In genomic region chr19:41857816-41858310, GRCm38 (mm10) we compare ENCODE assay signal across 20 mouse cellular contexts. TPM values are rescaled to one million over a fixed set of nuclear protein-coding genes. Genes with fewer than 3 reads are reported as not detected.
A peak's percentile ranks its signal among the peaks of the same experiment; 100 is the strongest.
DNase-seq lines count a peak whose midpoint lies in the region; ATAC-seq and TF ChIP-seq lines count a peak whose summit lies in the region.
"Had no signal": no experiment of that assay in that cellular context is flagged by ENCODE, and none has a peak within 500 bp of the region (broad histone marks: within the 10 kb centered on the region; RNA-seq: fewer than 3 reads in every experiment).

No protein-coding gene starts in this region.

- DNase-seq in gastrocnemius, adult 18-20 months (ENCODE audit: low spot score): peak; percentile 45
- no peak for DNase-seq in gastrocnemius, postnatal 4 days (ENCODE audit: low spot score in 2 of 2)
- DNase-seq in G1E (ENCODE audit: low spot score) (no peak), adipocyte (ENCODE audit: low spot score) (no peak)
- peak; percentile 27 for DNase-seq in embryonic facial prominence, embryonic 10.5 days (ENCODE audit: low spot score)
- no peak for DNase-seq in right cerebral cortex, postnatal 14 days
- DNase-seq in adrenal gland, postnatal 4 days (ENCODE audit: low spot score in 2 of 2): no peak
- DNase-seq: adrenal gland, postnatal 14 days; cerebellum, adult 9-10 months; heart, postnatal 14 days; layer of hippocampus, adult 9-11 months; retina, postnatal 1 day had no signal

- peak overlapping the region; percentile 43; the same call in 1 of the 2 replicates for H3K4me3 ChIP-seq in G1E (ENCODE audit: low read depth, low read length)
- no peak overlapping the region for H3K4me3 ChIP-seq in embryonic facial prominence, embryonic 10.5 days
- H3K4me3 ChIP-seq in limb, embryonic 15.5 days: no peak overlapping the region
- H3K4me3 ChIP-seq: embryonic facial prominence, embryonic 12.5 days; forebrain, embryonic 13.5 days; heart, embryonic 10.5 days; hindbrain, embryonic 15.5 days; liver, embryonic 13.5 days; megakaryocyte, embryonic 14.5 days; neural tube, embryonic 15.5 days had no signal

- peaks cover 42% of the 10 kb centered on the region for H3K36me3 ChIP-seq in G1E (replicated peaks)
- peaks cover 24% of the 10 kb centered on the region for H3K36me3 ChIP-seq in embryonic facial prominence, embryonic 10.5 days (replicated peaks)
- peaks cover 14% of the 10 kb centered on the region for H3K36me3 ChIP-seq in limb, embryonic 15.5 days

- no peak overlapping the region for H3K9ac ChIP-seq in limb, embryonic 15.5 days
- H3K9ac ChIP-seq: embryonic facial prominence, embryonic 12.5 days; forebrain, embryonic 13.5 days; hindbrain, embryonic 15.5 days; neural tube, embryonic 15.5 days had no signal

- WGBS in embryonic facial prominence, embryonic 10.5 days: 85% methylated on average over 3 of the region's 3 CpGs
- WGBS in limb, embryonic 15.5 days: 66% methylated on average over 3 of the region's 3 CpGs

- H3K4me2 ChIP-seq in limb, embryonic 15.5 days: no peak overlapping the region
- H3K4me2 ChIP-seq: embryonic facial prominence, embryonic 12.5 days; forebrain, embryonic 13.5 days; hindbrain, embryonic 15.5 days; liver, embryonic 13.5 days; neural tube, embryonic 15.5 days had no signal

- peaks cover under 1% of the 10 kb centered on the region; the same call in 1 of the 2 replicates for H3K9me3 ChIP-seq in G1E (replicated peaks)
- no peaks in the 10 kb centered on the region for H3K9me3 ChIP-seq in embryonic facial prominence, embryonic 10.5 days
- H3K9me3 ChIP-seq in limb, embryonic 15.5 days: no peaks in the 10 kb centered on the region
- H3K9me3 ChIP-seq: embryonic facial prominence, embryonic 12.5 days; forebrain, embryonic 13.5 days; heart, embryonic 10.5 days; hindbrain, embryonic 15.5 days; liver, embryonic 13.5 days; neural tube, embryonic 15.5 days had no signal

- H3K27me3 ChIP-seq in G1E (ENCODE audit: insufficient read depth, low read length): no peaks in the 10 kb centered on the region
- no peaks in the 10 kb centered on the region for H3K27me3 ChIP-seq in embryonic facial prominence, embryonic 10.5 days (replicated peaks; ENCODE audit: low read depth, poor library complexity, severe bottlenecking)
- no peaks in the 10 kb centered on the region for H3K27me3 ChIP-seq in limb, embryonic 15.5 days
- H3K27me3 ChIP-seq: embryonic facial prominence, embryonic 12.5 days; forebrain, embryonic 13.5 days; hindbrain, embryonic 15.5 days; liver, embryonic 13.5 days; neural tube, embryonic 15.5 days had no signal

- peaks cover 46% of the 10 kb centered on the region for H3K4me1 ChIP-seq in G1E (ENCODE audit: insufficient read depth, low read depth, low read length)
- H3K4me1 ChIP-seq in embryonic facial prominence, embryonic 10.5 days: peaks cover 11% of the 10 kb centered on the region
- H3K4me1 ChIP-seq in limb, embryonic 15.5 days: no peaks in the 10 kb centered on the region; the same call in 1 of the 2 replicates
- H3K4me1 ChIP-seq: hindbrain, embryonic 15.5 days; neural tube, embryonic 15.5 days had no signal

- ATAC-seq in G1E (ENCODE audit: extremely low read depth, insufficient number of reproducible peaks, low FRiP score, poor library complexity, severe bottlenecking): no peak
- ATAC-seq in limb, embryonic 15.5 days (ENCODE audit: insufficient number of reproducible peaks, low FRiP score, low TSS enrichment, low read depth): no peak
- ATAC-seq: forebrain, embryonic 13.5 days had no signal

- no peak for TF ChIP-seq CTCF in G1E (IDR thresholded peaks at IDR 0.05; ENCODE audit: low read depth, low read length)

- peak overlapping the region; percentile 49; the same call in 1 of the 2 replicates for H3K27ac ChIP-seq in embryonic facial prominence, embryonic 10.5 days (replicated peaks)
- 0 out of 2 replicates have a peak overlapping the region, but pooled peaks have one; percentile 30 for H3K27ac ChIP-seq in limb, embryonic 15.5 days
- H3K27ac ChIP-seq: embryonic facial prominence, embryonic 12.5 days; forebrain, embryonic 13.5 days; heart, embryonic 10.5 days; hindbrain, embryonic 15.5 days; liver, embryonic 13.5 days; neural tube, embryonic 15.5 days had no signal

RNA-seq across cellular contexts. Expression of gene Frat2, which starts 9.9 kb away (rescaled TPM):
- 10 to 100 TPM in 1 of 2 experiments, 1 to 10 TPM in 1; 6.6 to 12.4 TPM for total RNA-seq in gastrocnemius, adult 18-20 months (2021)
- 10 to 100 TPM; 11.7 to 14.1 TPM for total RNA-seq in gastrocnemius, postnatal 4 days (2021)
- total RNA-seq in G1E (2014; fragmentation: Nextera tagmentation) (15.3 and 17.8 TPM in 2 replicates), G1E (2017) (23.4 and 30.4 TPM in 2 replicates)
- 42.6 and 60.2 TPM in 2 replicates for polyA plus RNA-seq in G1E (2012)
- 3.8 and 4.3 TPM in 2 replicates for polyA plus RNA-seq in embryonic facial prominence, embryonic 10.5 days (2016; fragmentation: Nextera tagmentation; extraction: Ambion mirVana)
- polyA plus RNA-seq in limb, embryonic 15.5 days (2015; fragmentation: Nextera tagmentation; extraction: Ambion mirVana): 2.1 and 2.2 TPM in 2 replicates
- 1 to 10 TPM; 7.5 to 9.3 TPM for total RNA-seq in adrenal gland, postnatal 4 days (2021)

RNA-seq across cellular contexts. Expression of gene Frat1, which starts 28.1 kb away (rescaled TPM):
- total RNA-seq in gastrocnemius, adult 18-20 months (2021): 1 to 10 TPM; 3.5 to 6.2 TPM
- total RNA-seq in gastrocnemius, postnatal 4 days (2021): 1 to 10 TPM; 4.6 to 6.7 TPM
- total RNA-seq in G1E (2014; fragmentation: Nextera tagmentation) (11.4 and 13.5 TPM in 2 replicates), G1E (2017) (17.9 and 19.8 TPM in 2 replicates)
- 41.1 and 52.6 TPM in 2 replicates for polyA plus RNA-seq in G1E (2012)
- polyA plus RNA-seq in embryonic facial prominence, embryonic 10.5 days (2016; fragmentation: Nextera tagmentation; extraction: Ambion mirVana): 9.1 and 9.2 TPM in 2 replicates
- polyA plus RNA-seq in limb, embryonic 15.5 days (2015; fragmentation: Nextera tagmentation; extraction: Ambion mirVana): 3.8 and 4.0 TPM in 2 replicates
- total RNA-seq in adrenal gland, postnatal 4 days (2021): 10 to 100 TPM; 11.9 to 12.2 TPM

RNA-seq across cellular contexts. Expression of gene Rrp12, which starts 38.1 kb away (rescaled TPM):
- 10 to 100 TPM; 31.0 to 31.2 TPM for total RNA-seq in gastrocnemius, adult 18-20 months (2021)
- 10 to 100 TPM; 21.1 to 22.4 TPM for total RNA-seq in gastrocnemius, postnatal 4 days (2021)
- total RNA-seq in G1E (2014; fragmentation: Nextera tagmentation) (14.9 and 16.9 TPM in 2 replicates), G1E (2017) (13.5 and 16.5 TPM in 2 replicates)
- polyA plus RNA-seq in G1E (2012): 31.0 and 33.8 TPM in 2 replicates
- 36.3 and 38.9 TPM in 2 replicates for polyA plus RNA-seq in embryonic facial prominence, embryonic 10.5 days (2016; fragmentation: Nextera tagmentation; extraction: Ambion mirVana)
- 16.1 and 17.4 TPM in 2 replicates for polyA plus RNA-seq in limb, embryonic 15.5 days (2015; fragmentation: Nextera tagmentation; extraction: Ambion mirVana)
- 10 to 100 TPM; 13.2 to 13.4 TPM for total RNA-seq in adrenal gland, postnatal 4 days (2021)

RNA-seq across cellular contexts. Expression of gene Pgam1, which starts 53.9 kb away (rescaled TPM):
- 10 to 100 TPM; 15.0 to 26.3 TPM for total RNA-seq in gastrocnemius, adult 18-20 months (2021)
- 10 to 100 TPM; 53.2 to 57.9 TPM for total RNA-seq in gastrocnemius, postnatal 4 days (2021)
- total RNA-seq in G1E (2014; fragmentation: Nextera tagmentation) (910 and 922 TPM in 2 replicates), G1E (2017) (501 and 541 TPM in 2 replicates)
- polyA plus RNA-seq in G1E (2012): 573 and 600 TPM in 2 replicates
- 1,003 and 1,124 TPM in 2 replicates for polyA plus RNA-seq in embryonic facial prominence, embryonic 10.5 days (2016; fragmentation: Nextera tagmentation; extraction: Ambion mirVana)
- 668 TPM in 2 replicates for polyA plus RNA-seq in limb, embryonic 15.5 days (2015; fragmentation: Nextera tagmentation; extraction: Ambion mirVana)
- 100 to 1,000 TPM; 411 to 420 TPM for total RNA-seq in adrenal gland, postnatal 4 days (2021)

RNA-seq across cellular contexts. Expression of gene Arhgap19, which starts 56.0 kb away (rescaled TPM):
- total RNA-seq in gastrocnemius, adult 18-20 months (2021): 1 to 10 TPM; 8.0 to 8.1 TPM
- 10 to 100 TPM; 14.5 to 15.4 TPM for total RNA-seq in gastrocnemius, postnatal 4 days (2021)
- total RNA-seq in G1E (2014; fragmentation: Nextera tagmentation) (66.1 and 95.6 TPM in 2 replicates), G1E (2017) (41.0 and 46.9 TPM in 2 replicates)
- 6.9 and 9.0 TPM in 2 replicates for polyA plus RNA-seq in G1E (2012)
- 45.2 and 46.2 TPM in 2 replicates for polyA plus RNA-seq in embryonic facial prominence, embryonic 10.5 days (2016; fragmentation: Nextera tagmentation; extraction: Ambion mirVana)
- polyA plus RNA-seq in limb, embryonic 15.5 days (2015; fragmentation: Nextera tagmentation; extraction: Ambion mirVana): 16.2 and 17.2 TPM in 2 replicates
- 10 to 100 TPM; 11.6 to 12.2 TPM for total RNA-seq in adrenal gland, postnatal 4 days (2021)

Comparison
In these comparisons a context has a peak if more than half of its experiments do, and no peak if none do; other contexts are left out.
1. DNase-seq: peak in gastrocnemius, adult 18-20 months (single experiment) and embryonic facial prominence, embryonic 10.5 days (single experiment); none in gastrocnemius, postnatal 4 days (0 of 2), G1E (single experiment), right cerebral cortex, postnatal 14 days (single experiment), adipocyte (single experiment) and adrenal gland, postnatal 4 days (0 of 2).